Mouse (Mus musculus) hindbrain, postnatal 0 days (tissue): Measurements from ENCODE around the gene Tmem37. TPM values are rescaled to one million over a fixed set of nuclear protein-coding genes. Genes with fewer than 3 reads are reported as not detected.

Experiments
- ATAC-seq: fragments of 200-750 bp; cut with Nextera tagmentation; 2 replicates; pipeline ENCODE4 v1.8.0; 2017; ENCODE audit warnings: mild to moderate bottlenecking, moderate TSS enrichment, moderate library complexity
- DNase-seq: peaks from one replicate; pipeline ENCODE4 v3.0.0-alpha.2; 2015; ENCODE audit warnings: low spot score
- H3K27ac ChIP-seq: fragments of 300-500 bp; sonication (generic); 2 replicates; pipeline ENCODE4 v1.5.1; 2014; ENCODE audit warnings: mild to moderate bottlenecking
- H3K27me3 ChIP-seq: fragments of 300-500 bp; sonication (generic); 2 replicates; pipeline ENCODE4 v1.6.1; 2014; ENCODE audit warnings: low read length, mixed read lengths; ENCODE audit not compliant: insufficient read depth
- H3K36me3 ChIP-seq: fragments of 300-500 bp; sonication (generic); 2 replicates; pipeline ENCODE4 v1.6.1; 2014; ENCODE audit warnings: low read length, mixed read lengths; ENCODE audit not compliant: insufficient read depth
- H3K4me1 ChIP-seq: fragments of 300-500 bp; sonication (generic); 2 replicates; pipeline ENCODE4 v1.6.1; 2014; ENCODE audit warnings: antibody characterized with exemption, low read length, mixed read lengths; ENCODE audit not compliant: insufficient read depth
- H3K4me2 ChIP-seq: fragments of 300-500 bp; sonication (generic); 2 replicates; pipeline ENCODE4 v1.6.1; 2014; ENCODE audit warnings: low read depth, mild to moderate bottlenecking, low read length, moderate library complexity, mixed read lengths
- H3K4me3 ChIP-seq: fragments of 300-500 bp; sonication (generic); 2 replicates; pipeline ENCODE4 v1.5.1; 2014; ENCODE audit warnings: low read length
- H3K9ac ChIP-seq: fragments of 300-500 bp; sonication (generic); replicated peaks from 2 replicates; pipeline ENCODE4 v1.6.1; 2014; ENCODE audit warnings: mild to moderate bottlenecking, low read length, moderate library complexity, mixed read lengths
- H3K9me3 ChIP-seq: fragments of 300-500 bp; sonication (generic); 2 replicates; pipeline ENCODE4 v1.6.1; 2016; ENCODE audit warnings: low read length, mixed read lengths
- CTCF ChIP-seq: IDR thresholded peaks from 2 replicates; pipeline ENCODE4 v1.5.1; 2016; ENCODE audit warnings: antibody characterized with exemption, control low read depth, low read depth
- WGBS: fragments of 180-500 bp; shearing (Covaris S2); extraction: QIAGEN DNeasy Blood & Tissue Kit; methylation state at CpG from one replicate; pipeline ENCODE4 v1.1.7; 2014; 5-methylcytosine and 5-hydroxymethylcytosine counted together
- polyA plus RNA-seq: library from polyadenylated mRNA; unstranded; fragments of >200 nt; fragmentation: Nextera tagmentation; extraction: Ambion mirVana; gene quantifications from 2 replicates; pipeline ENCODE4 v1.2.1, GENCODE M21; 2015
- total RNA-seq: library from RNA; depleted of rRNA; stranded (reverse); fragments of >200 nt; gene quantifications from 2 replicates; pipeline ENCODE4 v1.2.3, GENCODE M21; 2014

Gene Tmem37
- total and polyA plus RNA-seq, 2 experiments from 2014 or later: 2.9 to 9.1 TPM

DNA sequence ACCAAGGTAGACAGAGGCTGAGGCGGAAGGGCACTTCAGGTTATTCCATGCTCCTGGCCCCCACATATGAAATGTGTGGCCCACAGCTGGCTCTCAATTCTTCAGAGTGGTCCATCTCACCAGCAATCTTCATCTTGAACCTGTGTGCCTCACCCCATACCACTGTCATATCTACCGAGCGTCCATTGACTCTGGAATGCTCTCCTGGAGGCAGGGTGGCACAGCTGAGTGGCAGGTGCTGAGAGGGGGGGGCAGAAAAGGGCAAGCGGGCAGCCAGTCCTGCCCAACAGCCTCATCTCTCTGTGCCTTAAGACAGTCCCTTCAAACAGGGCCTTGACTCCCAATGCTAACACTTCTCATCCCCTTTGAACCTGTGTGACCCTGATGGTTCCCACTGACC is 2.7 kb downstream of the Tmem37 start:
- TF ChIP-seq CTCF: no peak
- H3K4me1 ChIP-seq: peaks cover 6% of the 10 kb centered on the region; the same call in 1 of the 2 replicates
- H3K9ac ChIP-seq: no peak overlapping the region
- no peaks in the 10 kb centered on the region for H3K9me3 ChIP-seq
- DNase-seq (no peak), ATAC-seq (no peak)
- no peaks in the 10 kb centered on the region for H3K36me3 ChIP-seq
- H3K4me2 ChIP-seq: no peak overlapping the region
- H3K27ac ChIP-seq: no peak overlapping the region
- no peaks in the 10 kb centered on the region for H3K27me3 ChIP-seq
- no peak overlapping the region for H3K4me3 ChIP-seq
- WGBS: 87% methylated on average over 4 of the region's 4 CpGs

GRCm38 (mm10) chr1:120070168-120070567 is 3.7 kb downstream of the Tmem37 start:
- no peaks in the 10 kb centered on the region for H3K9me3 ChIP-seq
- H3K4me2 ChIP-seq: no peak overlapping the region
- no peak for TF ChIP-seq CTCF
- H3K4me1 ChIP-seq: peaks cover 6% of the 10 kb centered on the region; the same call in 1 of the 2 replicates
- no peaks in the 10 kb centered on the region for H3K27me3 ChIP-seq
- no peak overlapping the region for H3K4me3 ChIP-seq
- DNase-seq (no peak), ATAC-seq (no peak)
- no peak overlapping the region for H3K27ac ChIP-seq
- no peak overlapping the region for H3K9ac ChIP-seq
- WGBS: 80% methylated on average over 6 of the region's 6 CpGs
- no peaks in the 10 kb centered on the region for H3K36me3 ChIP-seq

GRCm38 (mm10) chr1:120069120-120069519 is 4.8 kb downstream of the Tmem37 start:
- H3K4me2 ChIP-seq: no peak overlapping the region
- ATAC-seq (no peak), DNase-seq (no peak)
- no peaks in the 10 kb centered on the region for H3K9me3 ChIP-seq
- H3K4me3 ChIP-seq: no peak overlapping the region
- WGBS: 85% methylated on average over 5 of the region's 5 CpGs
- no peaks in the 10 kb centered on the region for H3K27me3 ChIP-seq
- TF ChIP-seq CTCF: no peak
- no peaks in the 10 kb centered on the region for H3K36me3 ChIP-seq
- H3K4me1 ChIP-seq: peaks cover 6% of the 10 kb centered on the region; the same call in 1 of the 2 replicates
- no peak overlapping the region for H3K27ac ChIP-seq
- no peak overlapping the region for H3K9ac ChIP-seq

DNA sequence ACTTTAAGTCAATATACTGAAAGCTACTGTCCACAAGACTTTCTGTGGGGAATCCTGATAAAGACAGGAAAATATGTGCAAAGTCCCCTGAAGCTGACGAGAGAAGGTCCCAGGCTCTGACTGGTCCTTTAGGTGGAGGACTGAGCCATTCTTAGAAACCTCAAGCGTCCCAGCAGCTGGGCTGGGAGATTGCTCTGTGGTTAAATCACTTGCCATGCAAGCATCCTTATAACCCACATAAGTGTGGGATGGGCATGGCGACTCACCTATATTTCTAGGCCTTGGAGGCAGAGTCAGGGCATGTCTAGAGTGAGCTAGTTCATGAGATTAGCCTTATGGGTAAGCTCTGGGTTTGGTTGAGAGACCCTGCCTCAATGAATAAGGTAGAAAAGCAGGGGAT is 7.2 kb downstream of the Tmem37 start:
- ATAC-seq (no peak), DNase-seq (no peak)
- no peaks in the 10 kb centered on the region for H3K36me3 ChIP-seq
- H3K9ac ChIP-seq: no peak overlapping the region
- no peak overlapping the region for H3K4me3 ChIP-seq
- WGBS: 91% methylated on average over 3 of the region's 3 CpGs
- no peak overlapping the region for H3K4me2 ChIP-seq
- H3K4me1 ChIP-seq: no peaks in the 10 kb centered on the region
- H3K9me3 ChIP-seq: no peaks in the 10 kb centered on the region
- TF ChIP-seq CTCF: no peak
- H3K27ac ChIP-seq: no peak overlapping the region
- H3K27me3 ChIP-seq: no peaks in the 10 kb centered on the region

DNA sequence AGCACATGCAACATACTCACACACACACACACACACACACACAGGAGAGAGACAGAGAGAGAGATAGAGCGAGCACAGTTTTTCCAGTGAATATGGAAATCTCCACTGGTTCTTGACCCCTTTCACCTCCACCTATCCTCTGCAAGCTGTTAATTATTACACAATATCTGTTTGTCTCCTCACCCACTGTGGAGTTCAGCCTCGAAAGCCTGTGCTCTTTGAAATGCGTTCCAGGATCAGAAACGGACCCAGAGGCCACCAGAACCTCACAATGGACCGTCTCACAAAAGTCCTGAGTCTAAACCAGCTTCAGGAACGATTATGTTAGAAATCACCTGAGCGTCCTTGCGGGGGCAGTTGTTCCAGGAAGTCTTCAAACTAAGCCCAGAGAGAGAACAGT is 7.7 kb downstream of the Tmem37 start:
- 83% methylated on average over 8 of the region's 8 CpGs for WGBS
- H3K4me2 ChIP-seq: no peak overlapping the region
- DNase-seq (no peak), ATAC-seq (no peak)
- no peak overlapping the region for H3K4me3 ChIP-seq
- no peak for TF ChIP-seq CTCF
- no peak overlapping the region for H3K27ac ChIP-seq
- no peaks in the 10 kb centered on the region for H3K27me3 ChIP-seq
- no peaks in the 10 kb centered on the region for H3K36me3 ChIP-seq
- no peaks in the 10 kb centered on the region for H3K4me1 ChIP-seq
- H3K9ac ChIP-seq: no peak overlapping the region
- no peaks in the 10 kb centered on the region for H3K9me3 ChIP-seq

GRCm38 (mm10) chr1:120064036-120064682 is 9.7 kb downstream of the Tmem37 start:
- WGBS: 93% methylated on average over 11 of the region's 11 CpGs
- no peak for ATAC-seq

GRCm38 (mm10) chr1:120062231-120062630 is 11.6 kb downstream of the Tmem37 start:
- H3K9ac ChIP-seq: no peak overlapping the region
- no peak for DNase-seq
- H3K27me3 ChIP-seq: no peaks in the 10 kb centered on the region
- no peaks in the 10 kb centered on the region for H3K9me3 ChIP-seq
- ATAC-seq: no peak
- no peaks in the 10 kb centered on the region for H3K36me3 ChIP-seq
- no peak overlapping the region for H3K4me3 ChIP-seq
- H3K4me1 ChIP-seq: no peaks in the 10 kb centered on the region
- no peak overlapping the region for H3K4me2 ChIP-seq
- H3K27ac ChIP-seq: no peak overlapping the region
- TF ChIP-seq CTCF: no peak
- WGBS: 92% methylated on average over 7 of the region's 7 CpGs

More at GRCm38 (mm10) chr1:120064036-120064682, 9.7 kb downstream of the Tmem37 start:
- Histone ChIP-seq H3K36me3 (no peaks in the 10 kb centered on the region), H3K4me1 (no peaks in the 10 kb centered on the region), H3K4me3 (no peak overlapping the region), H3K27ac (no peak overlapping the region), H3K27me3 (no peaks in the 10 kb centered on the region), H3K9me3 (no peaks in the 10 kb centered on the region), H3K4me2 (no peak overlapping the region), H3K9ac (no peak overlapping the region)
- no peak for TF ChIP-seq CTCF
- no peak for DNase-seq
